Mouse (Mus musculus): ENCODE measurements around the gene Ddx49.

- TF ChIP-seq CTCF (IDR thresholded peaks at IDR 0.05; ENCODE audit: low read depth, low read length) = no peak
- no peak for TF ChIP-seq POLR2A (IDR thresholded peaks at IDR 0.05; ENCODE audit: extremely low read depth, insufficient read depth, low read length)
Observed at GRCm38 (mm10) chr8:70267674-70268073, 34.6 kb downstream of the Ddx49 start.

All from liver, adult 2 months (tissue).